Mouse (Mus musculus) liver, postnatal 0 days (tissue): ENCODE data around the gene Gm11020.

ENCODE experiments used
- CTCF ChIP-seq: sonication (generic); IDR thresholded peaks from 2 replicates; pipeline ENCODE4 v1.5.1; 2016; ENCODE audit warnings: antibody characterized with exemption, low read depth
- EP300 ChIP-seq: IDR thresholded peaks from 2 replicates; pipeline ENCODE4 v1.6.1; 2016; ENCODE audit warnings: antibody characterized with exemption, low read depth, mild to moderate bottlenecking

- no peak for TF ChIP-seq CTCF
- TF ChIP-seq EP300 = no peak
These were observed 49.8 kb downstream of the Gm11020 start for GRCm38 (mm10) chr8:104371121-104371520.
